Mouse (Mus musculus): ENCODE results near the gene Zfp62. TPM values are rescaled to one million over a fixed set of nuclear protein-coding genes. Genes with fewer than 3 reads are reported as not detected.

Gene Zfp62
- polyA plus RNA-seq, 1 experiment from 2014 or later: 30.3 TPM

- 33% methylated on average over 6 of the region's 6 CpGs for WGBS
- H3K27ac ChIP-seq (replicated peaks in 1 of 2; ENCODE audit: control insufficient read depth in 1 of 2, insufficient read depth in 1 of 2, low read depth in 2 of 2, low read length in 2 of 2): peak overlapping the region; percentile 14 to 77
- H3K36me3 ChIP-seq (ENCODE audit: control insufficient read depth, insufficient read depth, low read length): peaks cover 29% of the 10 kb centered on the region
- no peak for ATAC-seq (ENCODE audit: insufficient number of reproducible peaks, insufficient read depth, low FRiP score, low read depth)
- no peaks in the 10 kb centered on the region for H3K27me3 ChIP-seq (ENCODE audit: control insufficient read depth, insufficient read depth, low read length)
- H3K4me3 ChIP-seq (ENCODE audit: control insufficient read depth in 1 of 2, insufficient read depth in 1 of 2, low read depth in 1 of 2, low read length in 2 of 2): no peak overlapping the region
- H3K4me1 ChIP-seq (ENCODE audit: control insufficient read depth in 2 of 2, insufficient read depth in 2 of 2, low read length in 2 of 2): peaks cover 13 to 18% of the 10 kb centered on the region in 2 experiments
- no peak overlapping the region; the same call in 1 of the 2 replicates for H3K9ac ChIP-seq (ENCODE audit: low read length)
- H3K9me3 ChIP-seq (ENCODE audit: control insufficient read depth, low read length): no peaks in the 10 kb centered on the region
- no peak overlapping the region for H3K4me2 ChIP-seq (ENCODE audit: low read length)
Observed at GRCm38 (mm10) chr11:49266671-49267070, 63.6 kb downstream of the Zfp62 start.

- Histone ChIP-seq H3K4me1 (ENCODE audit: control insufficient read depth in 2 of 2, insufficient read depth in 2 of 2, low read length in 2 of 2) (peaks cover 13 to 18% of the 10 kb centered on the region in 2 experiments), H3K4me3 (ENCODE audit: control insufficient read depth in 1 of 2, insufficient read depth in 1 of 2, low read depth in 1 of 2, low read length in 2 of 2) (no peak overlapping the region), H3K27ac (replicated peaks in 1 of 2; ENCODE audit: control insufficient read depth in 1 of 2, insufficient read depth in 1 of 2, low read depth in 2 of 2, low read length in 2 of 2) (peak overlapping the region; percentile 14 to 77), H3K27me3 (ENCODE audit: control insufficient read depth, insufficient read depth, low read length) (no peaks in the 10 kb centered on the region), H3K4me2 (ENCODE audit: low read length) (no peak overlapping the region), H3K9me3 (ENCODE audit: control insufficient read depth, low read length) (no peaks in the 10 kb centered on the region), H3K36me3 (ENCODE audit: control insufficient read depth, insufficient read depth, low read length) (peaks cover 23% of the 10 kb centered on the region), H3K9ac (ENCODE audit: low read length) (no peak overlapping the region)
- no peak for ATAC-seq (ENCODE audit: insufficient number of reproducible peaks, insufficient read depth, low FRiP score, low read depth)
- WGBS: 66% methylated on average over 10 of the region's 10 CpGs
Observed at GRCm38 (mm10) chr11:49267316-49267715, 64.2 kb downstream of the Zfp62 start.

DNA sequence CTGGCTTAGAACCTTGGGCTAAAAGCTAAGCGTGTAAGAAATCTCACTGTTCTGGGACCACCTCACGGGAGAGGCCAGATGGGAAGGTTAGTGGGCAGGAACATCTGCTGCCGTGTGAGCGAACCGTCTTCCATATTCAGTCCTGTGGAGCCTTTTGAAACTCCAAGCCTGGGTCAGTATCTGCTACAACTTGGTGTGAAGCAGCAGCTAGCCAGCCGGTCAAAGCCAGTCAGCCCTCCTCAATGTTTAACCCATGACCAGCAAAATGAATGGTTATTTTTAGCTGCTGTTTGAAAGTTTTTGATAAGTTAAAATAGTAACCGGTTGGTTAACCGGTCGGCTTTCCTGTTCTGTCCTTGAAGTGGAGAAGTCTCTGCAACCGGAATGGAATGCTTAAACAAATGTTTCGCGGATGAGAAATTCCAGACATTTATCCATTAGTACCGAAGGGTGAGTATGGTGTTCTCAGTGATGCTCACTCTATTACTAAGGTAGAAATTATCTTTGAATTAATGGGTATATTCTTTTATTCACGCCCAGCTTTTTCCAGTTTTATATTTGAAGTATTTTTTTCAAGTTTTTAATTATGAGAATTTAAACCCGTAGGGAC lies 65.0 kb downstream of the Zfp62 start:
- Histone ChIP-seq H3K4me3 (ENCODE audit: control insufficient read depth in 1 of 2, insufficient read depth in 1 of 2, low read depth in 1 of 2, low read length in 2 of 2) (no peak overlapping the region), H3K36me3 (ENCODE audit: control insufficient read depth, insufficient read depth, low read length) (peaks cover 15% of the 10 kb centered on the region), H3K9ac (ENCODE audit: low read length) (no peak overlapping the region), H3K4me2 (ENCODE audit: low read length) (peak overlapping the region; percentile 30), H3K9me3 (ENCODE audit: control insufficient read depth, low read length) (no peaks in the 10 kb centered on the region), H3K27me3 (ENCODE audit: control insufficient read depth, insufficient read depth, low read length) (no peaks in the 10 kb centered on the region), H3K4me1 (ENCODE audit: control insufficient read depth in 2 of 2, insufficient read depth in 2 of 2, low read length in 2 of 2) (peaks cover 13 to 18% of the 10 kb centered on the region in 2 experiments), H3K27ac (replicated peaks in 1 of 2; ENCODE audit: control insufficient read depth in 1 of 2, insufficient read depth in 1 of 2, low read depth in 2 of 2, low read length in 2 of 2) (peak overlapping the region; percentile 77 to 84)
- no peak for ATAC-seq (ENCODE audit: insufficient number of reproducible peaks, insufficient read depth, low FRiP score, low read depth)
- 36% methylated on average over 15 of the region's 15 CpGs for WGBS

Other genes with a start within 250 kb of the Zfp62 start
- not detected in 2 replicates for gene Olfr56, start 224.4 kb upstream of the Zfp62 start, polyA plus RNA-seq (2014; fragmentation: Nextera tagmentation; extraction: Ambion mirVana)
- 0.57 and 0.59 TPM in 2 replicates for gene 9930111J21Rik1, start 223.9 kb upstream of the Zfp62 start, polyA plus RNA-seq (2014; fragmentation: Nextera tagmentation; extraction: Ambion mirVana)
- gene Gm12185, start 211.1 kb upstream of the Zfp62 start, polyA plus RNA-seq (2014; fragmentation: Nextera tagmentation; extraction: Ambion mirVana): not detected in 2 replicates
- 0.18 TPM in 1 of 2 replicates, not detected in the other for gene Tgtp1, start 209.1 kb upstream of the Zfp62 start, polyA plus RNA-seq (2014; fragmentation: Nextera tagmentation; extraction: Ambion mirVana)
- gene 9930111J21Rik2, start 152.1 kb upstream of the Zfp62 start, polyA plus RNA-seq (2014; fragmentation: Nextera tagmentation; extraction: Ambion mirVana): 0.26 and 1.00 TPM in 2 replicates
- gene Tgtp2, start 139.1 kb upstream of the Zfp62 start, polyA plus RNA-seq (2014; fragmentation: Nextera tagmentation; extraction: Ambion mirVana): 0.09 TPM in 1 of 2 replicates, not detected in the other
- gene Ifi47, start 126.7 kb upstream of the Zfp62 start, polyA plus RNA-seq (2014; fragmentation: Nextera tagmentation; extraction: Ambion mirVana): 0.98 and 1.3 TPM in 2 replicates
- not detected in 2 replicates for gene Olfr1396, start 88.4 kb upstream of the Zfp62 start, polyA plus RNA-seq (2014; fragmentation: Nextera tagmentation; extraction: Ambion mirVana)
- gene Olfr1395, start 61.0 kb upstream of the Zfp62 start, polyA plus RNA-seq (2014; fragmentation: Nextera tagmentation; extraction: Ambion mirVana): not detected in 2 replicates
- gene Olfr1394, start 48.9 kb upstream of the Zfp62 start, polyA plus RNA-seq (2014; fragmentation: Nextera tagmentation; extraction: Ambion mirVana): not detected in 2 replicates
- gene Btnl9, start 16.1 kb upstream of the Zfp62 start, polyA plus RNA-seq (2014; fragmentation: Nextera tagmentation; extraction: Ambion mirVana): 4.4 and 5.9 TPM in 2 replicates
- 38.3 and 43.5 TPM in 2 replicates for gene Mgat1, start 40.9 kb downstream of the Zfp62 start, polyA plus RNA-seq (2014; fragmentation: Nextera tagmentation; extraction: Ambion mirVana)
- gene Olfr1393, start 75.0 kb downstream of the Zfp62 start, polyA plus RNA-seq (2014; fragmentation: Nextera tagmentation; extraction: Ambion mirVana): 0.18 and 0.35 TPM in 2 replicates
- not detected in 2 replicates for gene Olfr1392, start 82.0 kb downstream of the Zfp62 start, polyA plus RNA-seq (2014; fragmentation: Nextera tagmentation; extraction: Ambion mirVana)
- gene Olfr10, start 101.4 kb downstream of the Zfp62 start, polyA plus RNA-seq (2014; fragmentation: Nextera tagmentation; extraction: Ambion mirVana): not detected in 2 replicates
- gene Olfr1391, start 119.5 kb downstream of the Zfp62 start, polyA plus RNA-seq (2014; fragmentation: Nextera tagmentation; extraction: Ambion mirVana): not detected in 2 replicates
- gene Olfr1390, start 131.9 kb downstream of the Zfp62 start, polyA plus RNA-seq (2014; fragmentation: Nextera tagmentation; extraction: Ambion mirVana): not detected in 2 replicates
- not detected in 2 replicates for gene Olfr1389, start 219.8 kb downstream of the Zfp62 start, polyA plus RNA-seq (2014; fragmentation: Nextera tagmentation; extraction: Ambion mirVana)
- not detected in 2 replicates for gene Olfr1388, start 233.3 kb downstream of the Zfp62 start, polyA plus RNA-seq (2014; fragmentation: Nextera tagmentation; extraction: Ambion mirVana)